Mouse (Mus musculus): ENCODE data around the gene Ppie.

- TF ChIP-seq POLR2A (IDR thresholded peaks at IDR 0.05; ENCODE audit: control insufficient read depth, low read depth, low read length), result no peak
- no peak for TF ChIP-seq CTCF (IDR thresholded peaks at IDR 0.05; ENCODE audit: control insufficient read depth, insufficient read depth, insufficient replicate concordance, low read depth, low read length)
Observed at GRCm38 (mm10) chr4:123108056-123108455, 31.7 kb downstream of the Ppie start.

Measured in testis, adult 2 months (tissue).